Mouse (Mus musculus): ENCODE data around the gene Apobec2.
"Not testable (repeated sequence)": the region's sequence is repeated elsewhere in the genome, so short reads cannot be mapped to it uniquely, and the experiment has no call there.

Gene Apobec2

DNA sequence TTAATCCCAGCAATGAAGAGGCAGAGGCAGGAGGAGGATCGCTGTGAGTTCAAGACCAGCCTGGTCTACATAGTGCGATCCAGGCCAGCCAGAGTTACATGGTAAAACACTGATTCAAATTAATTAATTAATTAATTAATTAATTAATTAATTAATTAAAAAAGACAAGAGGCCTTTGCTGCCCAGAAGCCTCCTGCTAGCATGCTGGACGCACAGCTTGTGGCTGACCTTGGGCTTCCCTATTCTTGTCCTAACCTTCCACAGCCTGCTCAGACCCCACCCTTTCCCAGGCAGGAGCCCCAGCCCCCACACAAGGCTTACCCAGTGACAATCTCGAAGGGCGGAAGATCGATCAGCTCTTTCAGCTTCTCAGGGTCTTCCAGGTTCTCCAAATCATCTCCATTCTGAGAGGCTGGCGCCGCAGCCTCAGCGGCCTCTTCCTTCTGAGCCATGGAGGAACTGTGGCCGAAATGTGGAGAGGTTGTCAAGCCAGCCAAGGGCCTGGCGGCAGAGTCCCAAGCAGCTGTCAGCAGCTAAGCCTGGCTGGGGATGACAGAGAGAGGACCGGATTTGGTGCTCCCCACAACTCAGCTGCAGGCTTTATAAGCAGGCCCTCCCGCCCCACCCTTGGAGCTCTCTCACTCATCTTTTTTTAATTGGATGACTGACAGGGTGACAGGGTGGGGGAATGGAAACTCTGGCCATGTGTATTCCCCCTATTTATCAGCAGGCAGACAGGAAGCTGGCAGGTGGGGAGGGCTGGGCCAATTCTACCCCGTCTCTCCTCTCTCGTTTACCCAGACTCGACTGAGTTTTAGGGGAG is at the start of gene Apobec2:
Apobec2 (minus strand) TSS at position 773 of the 823 bp plus-strand sequence.
- DNase-seq (ENCODE audit: low spot score in 2 of 2): no peak

DNA sequence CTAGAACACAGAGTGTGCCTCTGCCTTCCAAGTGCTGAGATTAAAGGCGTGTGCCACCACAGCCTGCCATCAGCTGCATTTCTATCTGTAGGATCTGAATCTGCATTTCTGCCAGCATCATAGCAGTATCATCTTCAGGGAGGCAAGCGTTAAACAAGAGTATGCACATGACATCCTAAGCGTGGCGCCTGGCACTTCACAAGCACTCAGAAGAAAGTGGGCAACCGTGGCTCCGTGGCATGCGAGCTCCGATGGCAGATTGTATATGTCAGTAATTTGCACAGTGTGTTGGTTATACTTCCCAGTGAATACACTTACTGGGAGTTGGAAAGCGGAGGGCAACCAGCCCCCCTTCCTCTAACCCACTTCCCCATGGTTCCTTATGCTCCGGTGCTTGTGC is 47.2 kb upstream of the Apobec2 start:
- DNase-seq (ENCODE audit: low spot score in 2 of 2): no peak

DNA sequence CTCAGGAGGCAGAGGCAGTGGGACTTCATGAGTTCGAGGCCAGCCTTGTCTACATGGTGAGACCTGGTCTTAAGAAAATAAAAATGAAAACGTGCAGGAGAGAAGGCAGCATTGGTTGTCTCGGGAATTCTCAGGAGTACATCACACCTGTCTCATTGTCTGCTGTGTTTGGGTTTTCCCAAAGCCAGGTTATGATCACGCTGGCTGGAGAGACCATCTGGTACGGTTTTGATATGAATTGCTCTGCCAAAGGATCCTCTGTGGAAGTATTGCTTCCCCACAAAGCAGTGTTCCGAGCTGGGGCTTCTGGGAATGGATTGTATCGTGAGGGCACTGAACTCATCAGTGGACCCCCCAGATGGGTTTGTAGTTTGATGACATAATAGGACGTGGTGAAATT is 42.7 kb upstream of the Apobec2 start:
- DNase-seq (ENCODE audit: low spot score in 2 of 2): no peak

DNA sequence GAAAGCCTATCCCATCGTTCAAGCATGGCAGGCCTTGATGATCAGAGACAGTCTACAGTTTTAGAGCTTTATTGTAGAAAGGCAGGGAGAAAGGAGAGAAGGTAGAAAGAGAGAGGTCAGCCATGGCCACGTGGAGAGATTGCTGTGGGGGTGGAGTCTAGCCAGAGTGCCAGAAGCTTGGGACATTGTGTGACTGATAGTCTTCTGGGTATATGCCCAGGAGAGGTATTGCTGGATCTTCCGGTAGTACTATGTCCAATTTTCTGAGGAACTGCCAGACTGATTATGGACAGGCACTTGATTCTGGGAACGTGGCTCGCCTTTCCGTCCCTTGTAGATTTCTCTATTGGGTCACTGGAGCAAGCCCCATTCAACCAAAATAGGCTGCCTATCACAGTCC is 41.6 kb upstream of the Apobec2 start:
- not testable (repeated sequence) for DNase-seq (ENCODE audit: low spot score in 2 of 2)

DNA sequence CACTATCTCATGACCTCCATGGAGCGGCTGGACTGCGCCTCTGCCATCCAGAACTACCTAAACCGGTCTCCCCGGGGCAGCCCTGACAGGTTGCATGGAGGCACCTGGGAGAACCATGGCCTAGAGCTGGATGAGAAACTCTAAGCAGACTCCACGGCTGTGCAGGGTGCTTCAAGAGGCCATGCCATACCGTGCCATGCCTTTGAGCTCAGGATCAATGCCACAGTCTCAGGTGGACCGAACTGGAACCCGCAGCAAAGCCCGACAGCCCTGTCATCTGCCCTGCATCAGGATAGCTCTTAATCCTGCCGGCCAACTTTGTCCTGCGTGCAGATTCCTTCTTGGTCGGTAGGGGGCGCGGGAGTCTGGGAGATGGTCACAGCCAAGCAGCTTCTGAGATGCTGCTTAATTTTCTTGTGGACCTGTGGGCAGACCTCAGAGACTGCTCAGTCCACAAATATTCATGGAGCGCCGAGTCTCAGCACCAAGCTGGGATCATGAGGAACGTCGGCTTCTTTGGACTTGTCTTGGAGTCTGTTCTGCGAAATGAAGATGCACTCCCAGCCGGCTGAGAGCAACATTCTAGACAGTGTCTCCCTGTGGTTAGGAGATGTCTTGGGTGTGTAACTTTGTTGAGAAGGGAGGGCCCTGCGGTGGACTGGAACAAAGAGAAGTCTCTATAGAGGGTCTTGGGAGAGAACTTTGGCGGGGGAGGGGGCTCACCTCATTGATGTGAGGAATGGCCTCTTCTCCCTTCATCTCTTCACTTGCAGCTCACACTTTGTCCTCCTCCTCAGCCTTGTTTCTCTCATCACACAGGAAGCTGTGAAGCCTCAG is 34.9 kb upstream of the Apobec2 start:
- peak; percentile 68 to 88 for DNase-seq (ENCODE audit: low spot score in 2 of 2)

DNA sequence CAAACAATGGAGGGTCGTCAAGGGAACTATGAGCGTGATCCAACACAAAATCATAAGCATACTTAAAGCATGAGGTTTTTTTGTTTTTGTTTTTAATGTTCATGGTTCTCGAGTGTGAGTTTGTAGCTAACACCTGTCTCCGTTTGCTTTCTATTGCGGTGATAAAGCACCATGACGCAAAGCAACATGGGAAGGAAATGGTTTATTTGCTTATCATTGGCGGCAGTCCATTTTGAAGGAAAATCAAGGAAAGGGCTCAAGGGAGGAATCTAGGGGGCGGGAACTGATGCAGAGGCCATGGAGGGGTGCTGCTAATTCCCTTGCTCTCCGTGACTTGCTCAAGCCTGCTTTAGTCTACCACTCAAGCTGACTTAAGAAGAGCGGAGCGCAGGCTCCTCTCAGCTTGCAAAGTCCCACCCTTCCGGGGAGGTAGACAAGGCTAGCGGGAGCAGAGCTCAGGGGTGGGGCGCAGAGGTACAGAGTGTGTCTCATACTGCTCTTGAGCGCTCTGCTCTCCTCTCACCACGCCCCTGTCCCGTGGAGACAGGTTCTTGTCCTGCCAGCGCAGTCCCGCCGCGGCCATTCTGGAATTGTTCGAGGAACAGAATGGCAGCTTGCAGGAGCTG is 34.2 kb upstream of the Apobec2 start:
- DNase-seq (ENCODE audit: low spot score in 2 of 2): peak in 1 of 2 experiments; percentile 24

DNA sequence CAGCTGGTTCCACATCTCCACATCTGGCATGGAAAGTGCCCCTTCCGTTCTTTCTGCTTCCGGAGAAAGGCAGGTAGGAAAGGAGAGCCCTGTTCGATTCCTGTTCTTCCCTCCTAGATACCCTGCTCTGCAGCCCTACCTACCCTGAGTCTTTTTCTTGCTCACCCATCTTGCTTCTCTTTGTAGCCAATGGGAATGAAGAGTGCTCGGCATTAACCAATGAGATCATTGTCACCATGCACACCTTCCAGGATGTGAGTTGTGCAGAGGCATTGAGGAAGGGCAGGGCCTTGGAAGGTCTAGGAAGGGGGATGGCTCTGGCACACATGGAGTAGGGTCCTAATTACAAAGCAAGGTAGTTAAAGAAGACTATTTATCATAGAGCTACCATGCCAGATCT is 30.7 kb upstream of the Apobec2 start:
- DNase-seq (ENCODE audit: low spot score in 2 of 2): no peak

DNA sequence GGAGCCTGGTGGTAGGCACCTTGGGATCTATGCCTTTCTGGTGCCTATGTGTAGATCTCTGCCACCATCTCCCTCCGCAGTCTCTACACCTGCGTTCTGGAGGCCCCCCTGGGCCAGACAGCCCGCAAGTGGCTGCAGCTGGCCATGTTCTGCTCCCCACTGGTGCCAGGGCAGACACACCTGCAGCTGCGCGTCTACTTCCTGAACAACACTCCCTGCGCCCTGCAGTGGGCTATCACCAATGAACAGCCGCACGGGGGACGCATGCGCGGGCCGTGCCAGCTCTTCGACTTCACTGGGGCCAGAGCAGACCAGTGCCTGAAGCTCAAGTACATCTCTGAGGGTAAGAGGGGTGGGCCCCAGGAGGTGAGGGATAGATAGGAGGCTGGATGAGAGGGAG is 29.4 kb upstream of the Apobec2 start:
- DNase-seq (ENCODE audit: low spot score in 2 of 2): peak; percentile 71 to 78

DNA sequence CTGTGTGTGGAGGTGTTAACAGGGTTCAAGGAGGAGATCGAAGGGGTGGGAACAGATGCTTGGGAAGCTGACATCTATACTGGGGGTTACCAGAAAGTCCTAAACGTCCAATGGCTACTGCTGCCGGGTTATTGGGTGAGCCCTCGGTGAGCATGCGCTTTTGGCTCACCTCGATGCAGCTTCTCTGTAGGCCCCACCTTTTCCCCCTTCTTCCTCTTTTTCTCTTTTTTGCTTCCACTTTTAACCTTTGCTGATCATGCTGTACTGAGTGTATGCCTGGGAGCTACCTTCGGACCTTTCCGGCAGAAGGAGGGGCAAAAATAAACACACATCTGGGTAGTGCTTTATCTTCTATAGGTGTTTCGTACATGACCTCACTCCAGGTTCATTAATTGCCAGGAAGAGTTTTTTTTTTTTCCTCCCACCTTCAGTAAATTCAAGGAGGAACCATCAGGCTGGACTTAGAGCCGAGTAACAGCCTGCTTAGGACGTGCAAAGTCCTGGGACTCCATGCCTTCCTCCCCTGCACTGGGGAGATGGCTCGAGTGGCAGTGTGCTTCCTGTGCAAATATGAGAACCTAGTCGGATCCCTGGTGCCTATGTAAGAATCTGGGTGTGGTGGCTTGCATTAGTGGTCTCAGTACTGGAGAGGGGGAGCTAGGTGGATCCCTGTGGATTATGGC is 25.4 kb upstream of the Apobec2 start:
- DNase-seq (ENCODE audit: low spot score in 2 of 2): no peak

DNA sequence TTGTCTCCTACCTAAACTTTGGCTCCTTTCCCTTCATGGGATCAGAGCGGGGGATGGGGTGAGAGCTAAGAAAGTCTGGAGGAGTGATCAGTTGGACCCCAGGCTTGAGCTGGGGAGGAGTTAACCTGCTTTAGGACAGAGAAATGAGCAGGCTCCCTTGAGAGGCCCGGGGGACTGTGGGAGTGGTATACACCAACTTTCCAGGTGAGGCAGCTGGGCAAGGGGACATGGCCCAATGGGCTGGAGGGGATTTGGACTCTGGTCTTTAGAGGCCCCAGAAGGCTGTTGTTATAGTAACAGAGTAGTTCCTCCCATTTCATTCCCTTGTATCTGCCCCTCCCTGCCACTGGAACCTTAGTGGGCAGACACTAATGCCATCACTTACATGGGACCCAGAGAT is 23.2 kb upstream of the Apobec2 start:
- no peak for DNase-seq (ENCODE audit: low spot score in 2 of 2)

DNA sequence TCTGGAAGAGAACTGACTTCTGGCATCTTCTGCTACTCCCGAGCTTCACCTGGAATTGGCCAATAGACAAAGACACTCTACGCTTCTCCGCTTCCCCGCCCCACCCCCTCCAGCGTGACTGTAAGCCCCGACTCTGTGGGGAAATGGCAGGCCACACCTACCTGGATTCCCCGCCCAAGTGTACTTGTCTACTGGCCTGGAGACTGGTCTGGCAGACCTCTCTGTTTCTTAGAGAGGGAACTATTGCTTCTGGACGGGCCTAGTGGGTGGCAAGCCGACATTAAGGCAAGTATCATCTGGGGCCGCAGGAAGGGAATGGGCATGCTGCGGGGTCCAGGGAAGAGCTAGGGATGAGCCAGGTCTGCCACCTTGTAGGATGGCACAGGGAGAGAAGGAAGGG is 22.0 kb upstream of the Apobec2 start, which contains the start of gene Unc5cl:
Unc5cl (plus strand) TSS at position 214 of the 400 bp plus-strand sequence.
- DNase-seq (ENCODE audit: low spot score in 2 of 2): no peak

DNA sequence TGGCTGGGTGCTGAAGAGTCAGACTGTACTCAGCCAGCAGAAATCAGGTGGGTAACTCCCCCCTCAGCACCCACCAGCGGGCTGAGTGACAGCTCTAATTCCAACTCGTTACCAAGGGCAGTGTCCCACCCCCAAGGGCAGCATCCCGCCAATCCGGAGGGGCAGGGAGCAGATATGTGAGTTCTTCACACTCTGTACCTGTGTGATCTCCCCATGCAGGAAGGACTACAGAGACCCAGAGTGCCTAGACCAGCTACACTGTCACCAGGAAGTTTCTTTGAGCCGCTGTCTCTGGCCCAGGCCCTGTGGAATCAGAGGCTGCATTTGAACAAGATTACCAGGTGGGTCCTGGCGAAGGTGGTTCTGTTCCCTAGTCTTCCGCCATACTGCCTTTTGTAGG is 21.5 kb upstream of the Apobec2 start:
- no peak for DNase-seq (ENCODE audit: low spot score in 2 of 2)

DNA sequence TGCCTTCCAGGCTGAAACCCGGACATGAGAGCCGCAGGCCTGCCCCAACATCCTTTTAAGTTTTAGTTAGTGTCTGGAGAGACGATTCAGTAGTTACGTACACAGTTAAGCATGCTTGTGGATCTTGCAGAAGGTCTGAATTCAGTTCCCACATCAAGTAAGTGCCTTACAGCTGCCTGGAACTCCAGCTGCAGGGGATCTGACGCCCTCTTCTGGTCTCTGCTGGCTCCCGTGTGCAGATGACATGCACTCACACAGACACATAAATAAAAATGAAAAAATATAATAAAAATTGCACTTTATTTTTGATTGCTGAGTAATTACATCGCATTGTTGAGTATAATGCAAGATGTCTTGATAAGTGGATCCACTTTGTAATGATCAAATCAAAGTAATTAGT is 20.8 kb upstream of the Apobec2 start:
- DNase-seq (ENCODE audit: low spot score in 2 of 2): no peak

DNA sequence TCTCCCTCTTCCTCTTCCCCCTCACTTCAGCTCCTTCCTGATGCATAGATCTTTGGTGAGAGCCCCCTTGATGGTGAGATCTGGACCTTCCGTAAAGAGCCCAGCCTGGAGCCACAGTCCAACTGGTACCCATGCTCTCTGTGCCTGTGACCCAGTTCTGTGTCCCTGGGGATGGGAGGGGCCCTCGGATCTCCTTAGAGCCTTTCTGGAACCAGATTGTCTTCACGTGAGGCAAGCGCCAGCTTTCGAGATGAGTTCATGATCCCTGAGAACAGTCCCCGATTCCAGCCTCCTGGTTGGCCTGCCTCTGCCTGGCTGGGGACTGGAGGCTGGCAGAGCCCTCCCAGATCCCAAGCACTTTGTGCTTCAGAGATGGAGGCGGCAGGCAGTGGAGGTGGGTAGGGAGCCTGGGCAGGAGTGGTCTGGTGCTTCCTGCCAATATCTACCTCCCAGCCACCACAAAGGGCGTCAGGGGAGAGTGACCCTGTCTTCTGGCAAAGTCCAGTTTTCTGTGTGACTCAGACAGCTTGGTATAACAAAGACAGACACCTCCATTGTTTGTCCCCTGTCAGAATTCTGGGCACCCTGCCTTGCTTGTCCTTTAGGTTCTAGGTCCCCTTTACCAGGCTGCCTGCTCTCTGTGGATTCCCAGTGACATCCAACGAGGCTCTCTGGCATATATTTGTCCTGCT is 19.2 kb upstream of the Apobec2 start:
- no peak for DNase-seq (ENCODE audit: low spot score in 2 of 2)

DNA sequence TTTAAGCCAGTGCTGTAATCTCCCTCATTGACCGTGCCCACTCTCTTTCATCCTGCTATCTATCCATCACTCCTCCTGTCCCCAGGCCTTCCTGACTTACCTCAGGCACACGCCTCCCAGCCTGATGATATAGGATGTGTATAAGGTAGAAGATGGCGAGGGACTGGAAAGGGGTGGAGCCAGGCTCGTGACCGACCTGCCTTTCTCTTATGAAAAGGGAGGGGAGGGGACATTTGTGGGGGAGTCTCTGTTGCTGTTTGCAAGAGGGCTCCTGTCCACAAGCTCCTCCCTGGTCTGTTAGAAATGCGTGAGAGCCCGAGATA is 18.6 kb upstream of the Apobec2 start, which contains the start of gene Tspo2:
Tspo2 (minus strand) TSS at position 170 of the 323 bp plus-strand sequence.
- DNase-seq (ENCODE audit: low spot score in 2 of 2): no peak

DNA sequence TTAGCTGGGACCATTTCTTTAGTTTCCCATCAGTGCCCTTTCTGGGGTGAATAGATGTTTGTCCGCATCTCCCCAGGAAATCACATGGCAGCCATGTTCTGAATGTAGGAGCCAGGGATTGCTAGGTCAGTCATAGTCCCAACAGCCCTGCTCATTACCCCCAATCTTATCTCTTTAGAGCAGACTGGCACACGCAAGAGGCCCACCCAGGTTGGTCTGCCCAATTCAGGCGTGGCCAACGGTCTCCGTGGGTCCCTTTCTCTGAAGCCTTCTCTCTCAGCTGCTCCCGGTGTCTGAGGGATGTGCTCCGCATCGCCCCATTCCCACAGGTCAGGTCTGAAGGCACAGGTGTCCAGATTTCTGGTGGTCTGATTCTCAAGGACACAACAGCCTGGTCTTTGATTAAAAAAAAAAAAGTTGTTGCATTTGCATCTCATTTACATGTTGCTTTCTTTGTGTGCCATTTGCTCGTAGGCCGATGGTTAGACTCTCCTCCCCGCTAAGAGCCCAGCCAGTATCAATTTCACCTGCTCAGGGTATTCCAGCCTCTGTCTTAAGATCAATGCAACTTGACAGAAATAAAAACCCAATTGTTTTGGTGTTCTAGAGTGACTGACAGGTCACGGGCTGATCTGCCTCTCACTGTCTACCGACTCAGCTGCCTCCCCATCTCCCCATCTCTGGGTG is 18.1 kb upstream of the Apobec2 start:
- DNase-seq (ENCODE audit: low spot score in 2 of 2): no peak

DNA sequence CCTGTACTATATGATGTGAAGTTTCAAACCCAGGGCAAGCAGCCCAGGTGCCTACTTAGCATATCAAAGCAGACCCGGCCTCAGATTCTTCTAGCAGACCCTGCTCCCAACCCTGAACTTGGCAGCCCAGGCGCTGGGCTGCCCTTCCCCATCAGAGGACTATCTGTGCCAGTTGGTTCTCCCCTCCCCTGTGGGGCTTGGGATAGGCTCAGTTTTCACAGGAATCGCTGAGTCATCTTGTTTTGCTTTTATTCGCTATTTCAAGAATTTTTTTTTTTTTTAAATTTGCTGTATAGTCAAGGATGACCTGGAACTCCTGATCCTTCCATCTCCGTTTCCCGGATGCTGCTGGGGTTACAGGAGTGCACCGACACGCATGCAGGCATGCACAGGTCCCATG is 14.9 kb upstream of the Apobec2 start:
- no peak for DNase-seq (ENCODE audit: low spot score in 2 of 2)

DNA sequence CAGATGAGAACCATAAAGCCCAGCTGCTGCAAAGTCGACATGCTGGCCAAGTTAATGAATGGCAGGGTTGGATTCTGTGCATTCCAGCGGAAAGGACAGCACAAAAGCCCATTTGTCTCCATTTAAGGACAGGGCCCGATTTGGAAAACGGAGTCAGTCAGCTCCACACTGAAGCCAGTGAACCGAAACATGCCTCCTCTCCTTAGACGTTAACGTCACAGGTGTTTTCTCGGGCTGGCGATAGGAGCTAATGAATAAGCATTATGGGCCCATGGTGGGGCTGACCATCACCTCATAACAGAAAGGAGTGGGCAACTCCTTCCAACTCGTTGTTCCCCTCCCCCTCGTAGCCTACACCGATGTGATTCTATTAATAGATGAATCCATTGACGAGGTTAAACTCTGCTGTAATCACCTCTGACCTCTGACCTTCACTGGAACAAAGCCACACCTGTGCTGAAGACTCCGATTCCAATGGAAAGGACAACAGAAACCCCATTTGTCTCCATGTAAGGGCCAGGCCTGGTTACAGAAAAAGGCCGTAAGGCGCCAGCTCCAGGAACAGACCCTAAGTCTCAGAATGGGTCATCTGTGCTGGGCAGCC is 10.9 kb upstream of the Apobec2 start:
- no peak for DNase-seq (ENCODE audit: low spot score in 2 of 2)

DNA sequence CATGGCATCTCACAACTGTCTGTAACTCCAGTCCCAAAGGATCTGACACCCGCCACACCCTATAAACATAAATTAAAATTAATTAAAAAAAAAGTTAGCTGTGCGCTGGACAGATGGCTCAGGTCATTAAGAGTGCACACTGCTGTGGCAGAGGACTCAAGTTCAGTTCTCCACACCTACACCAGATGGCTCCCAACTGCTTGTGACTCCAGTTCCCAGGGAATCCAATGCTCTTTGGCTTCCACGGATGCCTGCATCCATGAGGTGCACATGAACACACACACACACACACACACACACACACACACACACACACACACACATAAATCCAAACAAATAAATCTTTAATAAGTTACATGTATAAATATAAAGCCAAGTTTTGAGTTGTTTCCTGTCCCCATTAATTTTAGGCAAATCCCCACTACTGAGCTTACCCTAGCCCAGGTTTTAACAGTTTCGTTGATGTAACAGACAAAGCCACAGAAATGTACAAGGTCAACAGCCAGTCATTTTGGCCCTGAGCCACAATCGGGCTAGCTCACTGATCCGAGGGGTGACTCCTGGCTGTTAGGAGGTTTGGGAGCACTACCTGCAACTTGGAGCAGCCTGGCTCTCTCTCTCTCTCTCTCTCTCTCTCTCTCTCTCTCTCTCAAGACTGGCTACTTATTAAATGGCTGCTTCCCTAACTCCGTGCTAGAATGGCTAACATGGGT is 10.2 kb upstream of the Apobec2 start:
- DNase-seq (ENCODE audit: low spot score in 2 of 2): no peak

Measured in thymus, postnatal 10 days (tissue).